Mouse (Mus musculus) kidney, postnatal 25 days (tissue): ENCODE data around the gene Gm11634.

Experiments used
- DNase-seq, 2 experiments: peaks; one replicate each; pipeline ENCODE4 v3.0.0; 2021; ENCODE audit warnings: mixed read lengths in 2 of 2

The Gm11634 gene

GRCm38 (mm10) chr11:101562391-101562790 lies 36.7 kb downstream of the Gm11634 start:
- DNase-seq, result peak; percentile 57 to 69

- no peak for DNase-seq
These were observed 42.1 kb downstream of the Gm11634 start for GRCm38 (mm10) chr11:101556954-101557353.

GRCm38 (mm10) chr11:101556541-101556940 lies 42.5 kb downstream of the Gm11634 start:
- DNase-seq, result peak; percentile 62 to 88

GRCm38 (mm10) chr11:101553354-101553930 lies 45.6 kb downstream of the Gm11634 start:
- no peak for DNase-seq

- peak; percentile 97 to 99 for DNase-seq
These were observed 46.4 kb downstream of the Gm11634 start for GRCm38 (mm10) chr11:101552476-101553300.

- peak; percentile 96 for DNase-seq
These were observed 47.1 kb downstream of the Gm11634 start, which contains the start of the genes Brca1 and Nbr1 for GRCm38 (mm10) chr11:101551751-101552475. Gene Brca1 (minus strand): TSS chr11:101551955. Gene Nbr1 (plus strand): TSS chr11:101552149.

- no peak for DNase-seq
These were observed 50.5 kb downstream of the Gm11634 start for GRCm38 (mm10) chr11:101548526-101548925.

- no peak for DNase-seq
These were observed 54.9 kb downstream of the Gm11634 start for GRCm38 (mm10) chr11:101544132-101544531.
